Mouse (Mus musculus) naive thymus-derived CD4-positive, alpha-beta T cell, adult 2 months (primary cell): Measurements from ENCODE around the gene A930017K11Rik.

Experiments
- DNase-seq: peaks from one replicate; pipeline ENCODE4 v3.0.0-alpha.2; 2011; ENCODE audit warnings: low read depth

A930017K11Rik gene

GRCm38 (mm10) chr17:25958771-25959494, 6.6 kb upstream of the A930017K11Rik start:
- no peak for DNase-seq

- no peak for DNase-seq
Observed at GRCm38 (mm10) chr17:25957586-25958051, 5.3 kb upstream of the A930017K11Rik start.

GRCm38 (mm10) chr17:25956631-25957030, 4.3 kb upstream of the A930017K11Rik start:
- DNase-seq = no peak

DNA sequence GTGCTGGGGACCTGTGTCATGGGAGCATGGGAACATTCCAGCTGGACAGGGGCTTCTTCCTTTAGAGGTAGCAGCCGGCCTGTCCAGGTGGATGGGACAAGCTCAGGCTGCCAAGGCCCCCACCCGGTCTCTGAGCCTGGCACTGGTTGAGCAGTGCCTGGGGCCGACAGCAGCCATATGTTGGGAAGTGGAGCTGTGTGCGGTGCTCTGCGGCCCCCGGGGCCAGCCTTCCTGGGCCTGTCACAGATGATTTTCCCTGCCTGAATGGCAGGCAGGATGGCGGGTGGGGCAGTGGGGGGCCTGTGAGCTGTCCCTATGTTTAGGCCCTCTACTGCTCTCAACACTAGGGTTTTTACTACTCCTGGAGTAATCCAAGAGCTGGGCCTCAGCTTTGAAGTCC, 3.8 kb upstream of the A930017K11Rik start:
- no peak for DNase-seq

DNA sequence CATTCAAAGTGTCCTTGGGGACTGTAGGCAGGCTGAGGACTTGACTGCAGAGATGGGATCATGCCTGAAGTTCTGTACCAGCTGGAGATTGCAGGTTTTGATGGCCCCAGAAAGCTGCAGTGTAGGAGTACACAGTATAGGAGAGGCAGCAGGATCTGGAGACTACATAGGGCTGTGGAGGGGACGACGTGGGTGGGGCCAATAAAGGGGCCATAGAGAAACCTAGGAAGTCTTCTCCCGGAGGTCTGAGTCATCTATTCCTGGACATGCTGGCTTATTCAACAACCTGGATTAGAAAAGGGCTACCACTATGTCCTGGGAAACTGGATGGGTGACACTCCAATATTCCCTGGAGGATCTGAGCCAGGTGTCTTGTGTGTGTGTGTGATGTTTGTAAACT, 3.4 kb upstream of the A930017K11Rik start:
- no peak for DNase-seq

DNA sequence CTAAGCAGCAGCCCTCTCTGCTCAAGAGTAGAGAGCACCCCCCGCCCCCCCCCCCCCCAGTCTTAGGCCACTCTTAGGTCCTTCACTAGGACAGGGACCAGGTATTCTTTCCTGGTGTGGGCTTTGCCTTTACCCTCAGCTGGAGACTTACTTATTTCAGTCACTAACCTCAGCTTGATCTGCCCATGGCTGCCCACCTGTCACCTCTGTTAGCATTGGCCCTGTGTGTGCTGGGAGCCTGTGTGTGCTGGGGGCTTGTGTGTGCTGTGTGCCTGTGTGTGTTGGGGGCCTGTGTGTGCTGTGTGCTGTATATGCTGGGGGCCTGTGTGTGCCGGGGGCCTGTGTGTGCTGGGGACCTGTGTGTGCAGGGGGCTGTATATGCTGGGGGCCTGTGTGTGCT, 2.3 kb upstream of the A930017K11Rik start:
- no peak for DNase-seq

GRCm38 (mm10) chr17:25953161-25953560, 796 bp upstream of the A930017K11Rik start:
- no peak for DNase-seq

- no peak for DNase-seq
Observed at GRCm38 (mm10) chr17:25951225-25951802, 1.1 kb downstream of the A930017K11Rik start.

DNA sequence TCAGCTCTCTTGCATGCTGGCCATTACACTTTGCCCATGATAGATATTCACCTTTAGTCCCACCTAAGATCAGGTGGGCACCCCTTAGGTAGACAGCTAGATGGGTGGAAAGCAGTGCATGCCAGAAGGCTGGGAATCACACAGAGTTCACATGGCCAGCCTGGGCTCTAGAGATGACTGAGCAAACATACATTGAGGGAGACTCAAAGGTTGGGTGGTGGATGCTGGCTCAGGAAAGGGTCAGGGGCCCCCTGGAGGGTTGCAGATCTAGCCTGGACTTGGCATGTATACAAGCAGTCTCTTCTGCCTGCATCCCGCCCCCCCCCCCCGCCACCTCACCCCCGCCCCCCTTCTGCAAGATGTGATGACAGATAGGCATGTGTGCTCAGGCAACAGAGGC, 1.7 kb downstream of the A930017K11Rik start:
- no peak for DNase-seq

GRCm38 (mm10) chr17:25949981-25950380, 2.4 kb downstream of the A930017K11Rik start:
- no peak for DNase-seq

DNA sequence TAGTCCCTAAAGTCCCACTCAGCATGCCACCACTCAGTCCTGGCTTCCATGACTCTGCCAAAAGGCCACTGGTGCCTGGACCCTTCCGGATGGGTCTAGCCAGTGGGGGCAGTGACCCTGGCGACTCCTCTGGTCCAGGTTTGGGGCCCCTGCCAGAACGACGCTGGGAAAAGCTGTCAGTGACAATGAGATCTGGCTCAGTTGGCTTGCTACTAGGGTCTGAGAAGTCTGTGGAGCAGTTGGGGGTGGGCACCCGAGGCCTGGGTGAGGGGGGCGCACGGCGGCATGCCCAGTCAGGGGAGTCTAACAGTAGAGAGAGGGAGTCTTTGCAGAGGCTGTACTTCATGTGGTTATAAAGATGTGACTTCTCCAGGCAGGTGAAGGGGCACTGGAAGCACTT, 4.3 kb downstream of the A930017K11Rik start:
- no peak for DNase-seq

DNA sequence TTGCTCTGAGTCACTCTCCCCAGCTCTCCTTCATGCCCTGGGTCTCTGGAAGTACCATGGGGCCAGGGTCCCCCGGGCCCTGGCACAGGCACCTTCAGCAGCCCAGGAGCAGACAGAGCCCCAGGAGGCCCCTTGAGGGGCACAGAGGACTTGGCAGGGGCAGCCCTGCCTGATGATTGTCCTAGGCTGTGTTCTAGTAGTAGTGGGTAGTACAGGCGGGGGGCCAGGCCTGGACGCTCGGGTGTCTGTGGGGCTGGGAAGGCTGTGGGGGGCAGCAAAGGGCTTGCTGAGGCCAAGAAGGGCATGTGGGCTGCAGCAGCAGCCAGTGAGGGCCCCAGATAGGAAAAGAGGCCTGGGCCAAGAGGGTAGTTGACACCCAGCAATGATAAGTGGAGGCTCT, 4.8 kb downstream of the A930017K11Rik start:
- DNase-seq = no peak

- DNase-seq = no peak
Observed at GRCm38 (mm10) chr17:25946891-25947290, 5.5 kb downstream of the A930017K11Rik start.

GRCm38 (mm10) chr17:25946349-25946748, 6.0 kb downstream of the A930017K11Rik start:
- DNase-seq = no peak

DNA sequence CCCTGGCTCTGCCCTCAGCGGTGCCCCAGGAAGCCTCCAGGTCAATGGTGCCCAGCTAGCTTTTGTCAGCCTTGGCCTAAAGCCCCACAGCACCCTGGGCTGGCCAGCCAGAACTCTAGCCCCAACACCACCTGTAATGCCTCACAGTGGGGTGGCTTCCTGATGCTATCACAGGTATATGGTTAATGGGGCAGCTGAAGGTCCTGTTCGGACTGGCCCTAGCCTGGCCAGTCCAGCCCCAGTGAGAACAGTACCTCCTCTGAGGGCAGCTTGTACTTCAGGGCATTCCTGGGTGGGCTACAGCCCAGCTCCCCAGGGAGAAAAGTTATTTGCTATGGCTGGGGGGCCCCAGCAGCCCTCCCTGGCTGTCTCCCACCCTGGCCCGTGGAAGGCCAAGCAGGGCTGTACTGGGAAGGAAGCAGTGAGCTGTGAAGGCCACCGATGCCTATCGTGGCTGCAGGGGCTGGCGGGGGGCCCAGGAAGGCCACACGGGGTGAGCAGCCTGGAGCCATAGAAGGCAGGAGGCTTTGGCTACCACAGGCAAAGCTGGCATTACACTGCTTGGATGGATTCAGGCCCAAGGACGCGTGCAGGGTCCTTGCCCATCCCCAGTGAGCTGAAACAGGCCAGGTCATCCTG, 6.7 kb downstream of the A930017K11Rik start:
- DNase-seq = no peak

DNA sequence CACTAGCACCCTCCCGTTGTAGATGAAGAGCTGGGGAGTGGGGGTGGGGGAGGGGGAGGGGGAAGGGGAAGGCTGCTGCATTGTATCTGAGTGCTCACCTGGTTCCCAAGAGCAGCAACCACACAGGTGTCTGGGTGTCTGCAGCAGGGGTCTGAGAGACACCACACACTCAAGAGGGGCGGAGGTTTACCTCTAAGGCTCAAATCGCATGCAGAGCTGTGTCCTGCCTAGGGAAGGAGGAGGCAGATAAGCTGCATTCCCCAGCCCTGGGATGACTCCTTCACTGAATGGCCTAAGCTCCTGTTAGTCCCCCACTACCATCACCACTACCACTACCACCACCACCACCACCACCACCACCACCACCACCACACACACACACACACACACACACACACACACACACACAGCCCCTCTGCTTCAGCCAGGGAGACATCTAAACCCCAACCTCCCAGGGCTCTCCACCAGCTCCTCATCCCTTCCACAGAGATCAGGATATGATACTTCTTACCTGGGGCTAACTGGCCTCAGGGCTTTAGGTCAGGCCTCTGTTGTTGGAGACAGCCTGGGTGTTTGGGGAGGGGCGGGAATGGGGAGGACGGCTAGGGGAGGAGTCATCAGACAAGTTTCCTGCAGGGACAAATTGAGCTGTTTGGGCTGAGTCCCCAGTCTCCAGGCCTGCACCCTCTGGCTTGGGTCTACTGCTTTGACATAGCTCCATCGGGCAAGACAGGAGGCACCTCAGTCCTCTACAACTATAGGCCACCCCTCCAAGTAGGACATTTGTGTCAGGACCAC, 7.8 kb downstream of the A930017K11Rik start, which contains the start of the genes Pigq and Nhlrc4:
Pigq (minus strand) TSS at position 571 of the 798 bp plus-strand sequence.
Nhlrc4 (minus strand) TSS at position 596 of the 798 bp plus-strand sequence.
- no peak for DNase-seq

- DNase-seq = no peak
Observed at GRCm38 (mm10) chr17:25943769-25944168, 8.6 kb downstream of the A930017K11Rik start.

- no peak for DNase-seq
Observed at GRCm38 (mm10) chr17:25943221-25943620, 9.1 kb downstream of the A930017K11Rik start.

DNA sequence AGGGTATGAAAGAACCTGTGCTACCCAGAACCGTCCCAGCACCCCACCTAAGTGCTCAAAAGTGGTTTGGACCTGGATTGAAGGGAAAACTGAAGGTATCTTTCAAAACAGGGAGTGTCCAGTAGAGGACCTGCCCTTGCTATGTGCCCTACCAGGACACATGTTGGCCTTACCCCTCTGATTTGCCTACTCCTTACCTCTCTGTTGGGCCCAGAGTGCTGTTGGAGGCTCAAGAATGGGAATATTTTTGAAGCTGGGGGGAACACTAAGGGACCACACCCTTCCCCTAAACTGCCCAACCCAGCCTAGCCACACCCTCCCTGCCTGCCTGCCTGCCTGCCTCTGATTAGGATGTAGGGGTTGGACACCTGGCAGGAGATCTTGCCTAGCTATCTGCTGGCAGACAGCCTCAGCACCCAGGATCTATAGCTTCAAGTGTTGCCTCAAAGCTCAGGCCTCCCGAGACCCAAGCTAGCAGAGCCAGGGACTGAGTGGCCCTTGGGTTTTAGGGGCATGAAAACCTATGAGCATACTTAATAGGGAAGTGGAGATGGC, 9.7 kb downstream of the A930017K11Rik start:
- DNase-seq = peak; percentile 32

DNA sequence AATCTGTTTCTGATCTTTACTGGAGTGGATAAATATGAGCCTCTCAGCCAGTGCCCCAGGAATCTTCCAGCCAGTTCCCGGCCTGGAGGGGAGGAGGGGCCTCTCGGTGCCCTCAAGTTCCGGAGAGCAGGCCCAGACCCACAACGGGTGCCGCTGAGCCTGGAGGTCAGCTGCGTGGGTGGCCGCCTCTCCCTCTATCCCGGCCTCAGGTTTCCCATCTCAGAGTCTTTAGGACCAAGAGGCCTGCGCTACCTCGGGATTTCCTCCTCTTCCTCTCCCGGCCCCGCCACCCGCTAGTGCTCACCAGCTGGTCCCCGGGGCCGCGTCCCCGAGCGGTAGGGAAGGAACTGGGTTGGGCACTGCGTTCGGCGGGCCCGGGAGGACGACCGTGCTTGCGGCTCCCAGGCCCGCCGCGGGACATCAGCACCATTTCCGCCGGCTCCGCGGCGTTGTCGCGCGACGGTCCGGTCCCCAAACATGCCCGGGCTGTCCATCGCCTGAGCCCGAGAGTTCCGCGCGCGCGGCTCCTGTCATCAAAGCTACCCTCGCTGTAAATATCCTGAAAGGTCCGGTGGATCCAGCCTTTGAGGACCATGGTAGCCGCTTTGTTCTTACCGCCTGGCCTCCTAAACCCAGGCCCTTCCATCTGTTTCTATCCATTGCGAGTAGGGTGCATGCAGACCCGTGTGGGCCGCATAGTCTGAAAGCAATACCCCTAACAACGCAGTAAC, 10.7 kb downstream of the A930017K11Rik start:
- peak; percentile 82 for DNase-seq

GRCm38 (mm10) chr17:25934526-25934925, 17.8 kb downstream of the A930017K11Rik start:
- DNase-seq = no peak
